Mouse (Mus musculus): ENCODE data around the gene Ptpn12.

Ptpn12 gene

DNA sequence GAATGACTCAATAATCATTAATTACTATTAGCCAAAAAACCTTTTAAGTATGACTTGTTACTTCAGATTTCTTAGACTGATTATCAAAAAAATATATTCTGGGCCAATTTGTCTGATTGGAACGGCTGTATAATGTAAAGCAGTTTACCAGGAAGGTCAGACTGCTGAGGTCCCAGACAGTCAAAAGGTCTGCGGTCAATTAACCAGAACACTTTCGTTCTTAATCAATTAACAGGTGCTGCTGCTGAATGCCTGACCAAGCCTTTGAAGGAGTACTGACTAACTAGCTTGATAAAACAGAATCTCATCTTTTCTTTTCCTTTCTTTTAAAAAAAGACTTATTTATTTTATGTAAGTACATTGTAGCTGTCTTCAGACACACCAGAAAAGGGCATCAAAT, 23.1 kb downstream of the Ptpn12 start:
- in situ Hi-C loops (cut with MboI; ENCODE audit: low sequenced_read_pairs) = no loop called here

DNA sequence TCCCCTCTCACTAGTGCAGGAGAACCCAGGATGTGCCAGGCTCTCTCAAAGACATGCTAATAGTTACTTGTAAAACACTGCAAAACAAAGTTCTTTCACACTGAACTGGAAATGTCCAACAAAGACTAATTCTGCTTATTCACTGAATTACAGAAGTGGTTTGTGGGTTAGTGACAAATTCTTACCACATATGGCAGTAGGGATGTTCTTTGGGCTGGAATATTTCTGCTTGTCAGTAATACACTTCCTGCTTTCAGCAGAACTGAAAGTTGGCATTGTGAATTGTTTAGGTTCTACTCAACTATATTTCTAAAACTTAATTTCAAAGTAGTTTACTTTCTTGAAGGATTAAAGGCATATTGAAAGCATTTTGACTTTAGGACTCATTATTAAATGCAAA, 25.5 kb downstream of the Ptpn12 start:
- in situ Hi-C loops (cut with MboI; ENCODE audit: low sequenced_read_pairs) = no loop called here

GRCm38 (mm10) chr5:21017075-21017474, 38.6 kb downstream of the Ptpn12 start:
- in situ Hi-C loops (cut with MboI; ENCODE audit: low sequenced_read_pairs) = no loop called here

GRCm38 (mm10) chr5:21010908-21011307, 44.8 kb downstream of the Ptpn12 start:
- in situ Hi-C loops (cut with MboI; ENCODE audit: low sequenced_read_pairs) = no loop called here

DNA sequence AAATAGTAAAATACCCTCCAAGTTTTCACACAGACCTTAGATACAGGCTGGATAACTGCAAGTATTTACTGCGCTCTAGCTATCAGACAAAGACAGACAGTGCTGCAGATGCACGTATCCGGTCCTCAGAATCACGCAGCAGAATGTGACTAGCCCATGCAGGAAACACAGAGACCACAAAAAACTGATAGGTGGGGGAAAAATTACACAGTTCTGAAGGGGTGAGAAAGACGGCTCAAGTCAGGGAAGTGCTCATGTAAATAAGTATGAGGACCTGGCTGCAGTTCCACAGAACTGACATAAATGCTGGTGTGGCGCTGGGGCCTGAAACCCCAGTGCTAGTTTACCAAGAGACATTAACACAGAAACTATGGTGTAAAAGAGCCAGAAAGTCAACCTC, 53.0 kb downstream of the Ptpn12 start:
- in situ Hi-C loops (cut with MboI; ENCODE audit: low sequenced_read_pairs) = no loop called here

DNA sequence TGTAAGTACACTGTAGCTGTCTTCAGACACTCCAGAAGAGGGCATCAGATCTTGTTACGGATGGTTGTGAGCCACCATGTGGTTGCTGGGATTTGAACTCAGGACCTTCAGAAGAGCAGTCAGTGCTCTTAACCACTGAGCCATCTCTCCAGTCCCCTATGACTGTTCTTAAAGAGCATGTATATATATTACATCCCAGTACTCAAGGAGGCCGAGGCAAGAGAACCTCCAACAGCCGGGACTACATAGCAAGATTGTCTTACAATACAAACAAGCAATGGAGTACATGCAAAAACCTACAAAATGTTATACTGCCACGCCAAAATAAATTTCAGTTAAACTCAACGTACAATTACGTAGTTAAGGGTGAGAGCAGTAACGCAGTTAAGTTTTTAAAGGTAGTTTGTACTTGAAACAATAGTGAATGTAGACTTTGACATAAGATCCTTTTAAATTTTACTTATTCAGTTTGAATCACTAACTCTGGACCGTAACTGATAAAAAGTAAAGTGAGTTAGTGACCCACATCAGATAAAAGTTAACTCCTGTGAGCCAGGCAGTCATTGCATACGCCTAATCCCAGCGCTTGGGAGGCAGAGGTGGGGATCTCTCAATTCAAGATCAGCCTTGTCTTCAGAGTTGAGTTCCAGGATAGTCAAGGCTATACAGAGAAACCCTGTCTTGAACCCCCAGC, 53.9 kb downstream of the Ptpn12 start:
- in situ Hi-C loops (cut with MboI; ENCODE audit: low sequenced_read_pairs) = no loop called here

DNA sequence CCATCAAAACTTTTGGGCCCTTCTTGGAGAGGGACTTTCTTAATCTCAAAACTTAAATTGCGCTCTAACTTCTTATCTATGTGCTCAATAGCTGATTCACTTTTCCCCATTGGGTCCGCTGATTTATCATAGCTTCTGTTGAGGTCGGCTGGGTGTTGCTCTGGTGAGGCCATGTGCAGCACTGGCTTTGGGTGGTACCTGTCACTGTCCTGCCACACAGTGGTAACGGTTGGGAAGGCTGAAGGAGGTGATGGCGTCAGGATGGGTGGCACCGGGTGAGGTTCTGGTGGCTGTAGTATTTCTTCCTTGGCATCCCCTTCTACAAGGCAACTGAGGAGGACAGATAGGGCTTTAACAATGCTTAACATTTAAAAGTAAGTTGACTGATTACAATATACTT, 57.3 kb downstream of the Ptpn12 start:
- in situ Hi-C loops (cut with MboI; ENCODE audit: low sequenced_read_pairs) = no loop called here

DNA sequence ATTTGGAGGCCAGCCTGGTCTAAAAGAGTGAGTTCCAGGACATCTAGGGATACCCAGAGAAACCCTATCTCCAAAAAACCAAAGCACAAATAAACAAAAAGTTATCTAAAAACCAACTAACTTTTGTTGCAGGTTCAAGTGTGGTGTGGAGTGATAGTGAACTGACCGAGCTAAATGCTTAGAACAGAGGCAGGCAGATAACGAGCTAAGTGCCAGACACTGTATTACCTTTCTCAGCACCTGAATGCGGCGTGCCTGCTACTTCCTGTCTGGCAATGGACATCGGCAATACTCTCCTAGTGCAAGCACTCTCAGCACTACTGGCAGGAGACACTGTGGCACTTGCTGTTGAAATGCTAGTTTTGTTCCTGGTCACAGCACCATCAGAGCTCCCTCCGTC, 58.2 kb downstream of the Ptpn12 start:
- in situ Hi-C loops (cut with MboI; ENCODE audit: low sequenced_read_pairs) = no loop called here

GRCm38 (mm10) chr5:20990062-20990809, 65.5 kb downstream of the Ptpn12 start:
- in situ Hi-C loops (cut with MboI; ENCODE audit: low sequenced_read_pairs) = no loop called here

DNA sequence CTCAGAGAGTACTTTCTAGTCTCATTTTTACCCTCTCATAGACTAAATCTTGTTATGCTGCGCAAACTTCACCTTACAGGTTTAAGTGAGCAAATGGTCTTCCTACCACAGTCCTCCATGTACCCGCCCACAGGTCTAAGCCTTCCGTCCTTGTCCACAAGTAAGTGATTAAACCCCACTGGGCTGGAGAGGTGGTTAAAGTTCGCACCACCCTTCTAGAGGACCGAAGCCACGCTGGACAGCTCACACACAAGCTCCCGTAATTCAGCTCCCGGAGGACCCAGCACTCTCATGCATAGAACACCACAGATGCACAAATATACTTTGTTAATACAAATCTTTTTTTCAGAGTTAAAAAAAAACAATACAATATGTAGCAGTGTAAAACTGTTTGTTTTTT, 69.4 kb downstream of the Ptpn12 start:
- in situ Hi-C loops (cut with MboI; ENCODE audit: low sequenced_read_pairs) = no loop called here

DNA sequence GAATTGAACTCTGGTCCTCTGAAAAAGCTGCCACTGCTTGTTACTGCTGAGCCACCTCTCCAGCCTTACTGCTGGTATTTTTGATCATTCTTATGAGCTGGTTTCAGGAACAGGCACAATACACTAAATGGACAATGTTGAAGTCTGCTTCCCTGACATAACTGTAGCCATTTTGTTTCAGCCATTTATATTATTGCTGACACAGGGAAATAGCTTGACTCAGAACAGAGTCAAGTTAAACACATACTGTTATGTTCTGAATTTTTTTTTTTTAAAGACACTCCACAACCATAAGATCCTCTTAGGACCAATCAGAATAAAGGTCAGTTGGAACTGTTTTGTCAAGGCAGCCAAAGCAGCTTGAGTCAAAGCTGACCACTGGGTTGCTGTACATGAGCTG, 72.2 kb downstream of the Ptpn12 start:
- in situ Hi-C loops (cut with MboI; ENCODE audit: low sequenced_read_pairs) = no loop called here

- in situ Hi-C loops (cut with MboI; ENCODE audit: low sequenced_read_pairs) = no loop called here
Observed at GRCm38 (mm10) chr5:20974690-20975089, 81.0 kb downstream of the Ptpn12 start.

DNA sequence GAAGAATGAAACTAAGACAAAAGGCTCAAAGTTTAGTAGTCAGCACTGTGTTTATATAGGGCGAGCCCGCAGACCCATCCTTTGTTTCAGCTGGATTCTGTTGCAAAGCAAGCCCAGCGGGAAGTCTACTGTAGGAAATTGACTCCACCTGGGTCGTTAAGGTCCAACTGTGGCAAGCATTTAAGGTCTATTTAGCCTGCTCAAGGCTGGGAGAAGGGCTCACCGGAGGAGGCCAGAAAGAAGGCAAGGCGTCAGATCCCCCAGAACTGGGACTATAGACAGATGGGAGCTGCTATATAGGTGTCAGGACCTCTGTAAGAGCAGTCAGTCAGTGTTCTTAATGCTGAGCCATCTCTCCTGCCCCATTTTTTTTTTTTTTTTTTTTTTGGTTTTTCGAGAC, 81.7 kb downstream of the Ptpn12 start:
- in situ Hi-C loops (cut with MboI; ENCODE audit: low sequenced_read_pairs) = no loop called here

GRCm38 (mm10) chr5:20973069-20973468, 82.6 kb downstream of the Ptpn12 start:
- in situ Hi-C loops (cut with MboI; ENCODE audit: low sequenced_read_pairs) = no loop called here

GRCm38 (mm10) chr5:20968963-20969362, 86.7 kb downstream of the Ptpn12 start:
- in situ Hi-C loops (cut with MboI; ENCODE audit: low sequenced_read_pairs) = no loop called here

GRCm38 (mm10) chr5:20968493-20968892, 87.2 kb downstream of the Ptpn12 start:
- in situ Hi-C loops (cut with MboI; ENCODE audit: low sequenced_read_pairs) = no loop called here

DNA sequence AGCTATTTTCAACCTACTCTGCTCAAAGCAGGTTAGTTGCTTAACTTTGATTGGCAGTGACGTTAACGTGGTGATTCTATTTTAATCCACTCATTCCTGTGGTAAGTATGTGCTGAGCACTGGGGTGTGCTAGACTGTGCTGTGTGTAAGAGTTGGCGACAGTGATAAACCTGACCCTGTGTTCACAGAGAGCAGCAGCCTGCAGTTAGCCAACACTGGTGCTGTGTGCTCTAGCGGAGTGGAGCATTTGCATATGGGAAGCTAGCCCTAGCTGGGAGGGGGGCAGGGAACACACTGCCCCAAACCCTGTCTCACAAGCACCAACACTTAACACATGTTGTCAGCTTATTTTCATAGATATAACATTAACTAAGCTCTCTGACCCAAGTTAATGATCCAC, 87.8 kb downstream of the Ptpn12 start:
- in situ Hi-C loops (cut with MboI; ENCODE audit: low sequenced_read_pairs) = no loop called here

DNA sequence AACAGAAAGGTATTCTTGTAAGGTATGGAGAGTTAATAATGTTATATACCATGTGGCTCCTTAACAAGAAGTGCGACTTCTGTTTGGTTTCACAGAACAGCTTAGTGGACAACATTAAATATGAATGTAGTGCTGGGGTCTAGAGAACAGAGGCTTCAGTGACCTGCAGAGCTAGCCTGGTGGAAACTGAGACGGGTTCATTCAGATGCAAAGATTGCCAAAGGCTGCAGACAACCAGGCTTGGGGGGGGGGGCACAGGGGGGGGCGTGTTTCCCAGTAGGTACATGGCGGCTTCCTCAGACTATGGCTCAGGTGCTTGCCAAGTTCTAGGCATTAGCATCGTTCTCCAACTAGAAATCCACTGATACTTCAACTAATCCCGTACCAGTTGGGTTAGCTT, 91.3 kb downstream of the Ptpn12 start:
- in situ Hi-C loops (cut with MboI; ENCODE audit: low sequenced_read_pairs) = no loop called here

DNA sequence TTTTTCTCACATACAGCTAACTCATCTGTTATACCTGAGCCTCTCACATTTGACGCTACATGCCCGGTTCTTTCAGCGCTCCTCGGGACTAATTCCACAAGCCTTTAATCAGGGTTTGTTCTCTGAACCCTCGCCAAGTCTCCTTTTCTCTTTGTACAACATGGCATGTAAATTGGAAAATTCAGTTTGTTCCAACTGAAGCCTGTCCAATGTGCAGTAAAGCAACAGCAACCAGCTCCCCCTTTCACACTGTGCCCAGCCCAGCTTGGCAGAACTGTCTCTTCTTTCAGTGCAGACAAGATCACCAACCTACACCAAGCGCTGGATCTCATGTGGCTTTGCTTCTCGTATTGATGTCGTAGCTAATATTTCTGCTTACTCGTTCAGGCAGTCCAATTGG, 92.4 kb downstream of the Ptpn12 start:
- in situ Hi-C loops (cut with MboI; ENCODE audit: low sequenced_read_pairs) = no loop called here

- in situ Hi-C loops (cut with MboI; ENCODE audit: low sequenced_read_pairs) = no loop called here
Observed at GRCm38 (mm10) chr5:20960927-20961326, 94.8 kb downstream of the Ptpn12 start.

- in situ Hi-C loops (cut with MboI; ENCODE audit: low sequenced_read_pairs) = no loop called here
Observed at GRCm38 (mm10) chr5:20956298-20956697, 99.4 kb downstream of the Ptpn12 start, which contains the start of gene Rsbn1l. Gene Rsbn1l (minus strand): TSS chr5:20956398.

GRCm38 (mm10) chr5:20955114-20955835, 100.4 kb downstream of the Ptpn12 start:
- in situ Hi-C loops (cut with MboI; ENCODE audit: low sequenced_read_pairs) = no loop called here

Data from CH12F3 (cell line).